Mouse (Mus musculus) CH12.LX (cell line): ENCODE results near the gene Sectm1a.

Experiments
- CHD2 ChIP-seq: IDR thresholded peaks from 2 replicates; pipeline ENCODE4 v1.6.1; 2011; ENCODE audit warnings: low read length, improper control_type of control experiment
- TBP ChIP-seq: conservative IDR thresholded peaks from 2 replicates; pipeline ENCODE4 v1.6.1; 2011; ENCODE audit warnings: low read depth, low read length, improper control_type of control experiment
- ZC3H11A ChIP-seq: IDR thresholded peaks from 2 replicates; pipeline ENCODE4 v1.6.1; 2012; ENCODE audit warnings: low read depth, mild to moderate bottlenecking, inconsistent platforms, low read length, improper control_type of control experiment

GRCm38 (mm10) chr11:121075655-121076054 is 5.4 kb downstream of the Sectm1a start:
- TF ChIP-seq ZC3H11A (no peak), TBP (no peak), CHD2 (no peak)
